Mouse (Mus musculus) right cerebral cortex, adult 18-20 months (tissue): ENCODE measurements at regions not wholly inside any gene's neighbourhood (a gene's known extent, or its start where the extent isn't known, plus 50 kb on each side); places are given as distances from the start of the nearest gene placed in this dataset.

Experiments used
- DNase-seq: peaks from one replicate; pipeline ENCODE4 v3.0.0; 2022; ENCODE audit warnings: mixed read lengths

DNA sequence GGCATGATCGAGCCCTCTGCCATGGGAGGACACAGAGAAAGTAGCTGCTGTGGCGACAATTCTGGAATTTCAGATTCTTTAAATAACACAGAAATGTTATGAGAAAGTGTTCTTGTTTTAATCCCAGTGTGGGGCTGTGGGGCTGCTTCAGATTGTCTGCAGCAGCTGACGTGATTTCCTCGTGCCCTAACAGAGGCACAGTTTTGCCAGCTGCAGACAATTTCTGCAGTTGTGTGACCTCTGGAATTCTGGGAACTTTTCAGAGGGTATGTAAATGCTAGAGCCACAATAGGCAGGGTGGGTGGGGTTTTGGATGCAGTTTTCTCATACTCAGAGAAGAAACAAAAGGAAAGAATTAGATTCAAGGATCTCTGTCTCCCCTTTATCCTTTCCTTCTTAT, 57.4 kb upstream of the Hes1 start:
- no peak for DNase-seq

DNA sequence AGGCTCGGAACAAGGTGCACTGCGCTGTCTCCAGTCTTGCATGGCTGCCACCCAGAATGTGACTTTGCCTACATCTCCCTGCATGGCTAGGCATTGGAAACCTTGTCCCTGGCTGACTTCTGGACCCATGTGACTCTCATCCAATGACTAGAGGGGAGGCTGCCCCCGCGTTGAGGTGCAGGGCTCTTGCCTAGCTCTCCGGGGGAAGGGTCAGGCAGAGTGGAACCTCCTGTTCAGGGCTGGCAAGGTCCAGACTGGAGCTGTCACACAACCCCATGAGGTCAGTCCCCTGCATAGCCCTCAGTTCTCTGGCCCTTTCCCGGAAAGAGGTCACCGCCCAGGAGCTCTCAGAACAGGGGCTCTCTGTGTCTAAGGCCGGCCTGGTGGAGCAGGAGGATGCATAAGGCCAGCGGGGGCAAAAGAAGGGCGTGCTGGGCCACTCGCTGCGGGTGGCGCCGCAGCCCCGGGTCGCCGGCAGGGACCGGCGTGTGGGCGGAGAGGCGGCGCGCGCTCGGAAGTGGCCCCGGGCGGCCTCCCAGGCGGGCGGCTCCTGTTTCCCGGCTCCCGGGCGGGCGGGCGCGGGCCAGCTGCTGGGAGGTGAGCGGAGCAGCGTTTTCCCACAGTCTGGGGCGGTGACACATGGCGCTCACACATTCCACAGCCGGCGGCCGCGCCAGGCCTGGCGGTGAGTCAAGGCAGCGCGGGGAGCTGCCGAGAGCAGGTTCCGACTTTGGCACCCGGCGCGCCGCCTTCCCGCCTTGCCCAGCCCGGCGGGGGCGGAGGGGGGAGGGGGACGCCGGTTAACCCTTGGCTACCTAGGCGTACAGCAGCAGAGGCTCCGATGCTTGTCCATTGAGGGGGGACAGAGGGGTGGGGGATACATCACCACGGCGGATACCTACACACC, 55.5 kb upstream of the Hes1 start:
- DNase-seq: peak; percentile 90

DNA sequence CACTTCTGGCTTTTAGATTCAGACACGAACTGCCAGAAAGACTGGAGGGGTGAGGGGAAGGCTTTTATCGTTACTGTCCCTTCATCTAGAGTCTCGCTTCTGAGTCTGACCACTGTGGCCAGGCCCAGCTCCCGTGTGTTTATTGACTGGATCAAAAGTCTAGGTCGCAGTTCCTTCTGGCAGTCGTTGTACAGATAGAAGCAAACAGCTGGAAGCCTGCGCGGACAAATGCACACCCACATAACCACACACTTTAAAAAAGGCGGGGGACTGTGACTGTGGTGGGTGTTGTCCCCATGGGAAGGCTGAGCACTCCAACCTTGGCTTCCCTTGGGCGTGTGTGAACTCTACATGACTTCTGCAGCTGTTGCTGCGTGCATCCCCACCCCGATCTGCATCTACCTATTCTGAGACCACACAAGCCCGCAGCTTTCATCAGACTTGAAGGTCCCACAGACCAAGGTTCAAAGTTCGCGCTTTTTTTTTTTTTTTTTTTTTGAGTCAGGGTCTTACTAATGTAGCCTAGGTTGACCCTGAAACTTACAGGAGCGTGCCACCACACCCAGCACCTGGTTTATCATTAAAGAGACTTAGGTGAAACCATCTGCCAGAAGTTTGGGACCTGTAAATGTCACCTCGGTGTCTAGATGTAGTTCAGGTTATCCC, 54.5 kb upstream of the Hes1 start:
- no peak for DNase-seq

DNA sequence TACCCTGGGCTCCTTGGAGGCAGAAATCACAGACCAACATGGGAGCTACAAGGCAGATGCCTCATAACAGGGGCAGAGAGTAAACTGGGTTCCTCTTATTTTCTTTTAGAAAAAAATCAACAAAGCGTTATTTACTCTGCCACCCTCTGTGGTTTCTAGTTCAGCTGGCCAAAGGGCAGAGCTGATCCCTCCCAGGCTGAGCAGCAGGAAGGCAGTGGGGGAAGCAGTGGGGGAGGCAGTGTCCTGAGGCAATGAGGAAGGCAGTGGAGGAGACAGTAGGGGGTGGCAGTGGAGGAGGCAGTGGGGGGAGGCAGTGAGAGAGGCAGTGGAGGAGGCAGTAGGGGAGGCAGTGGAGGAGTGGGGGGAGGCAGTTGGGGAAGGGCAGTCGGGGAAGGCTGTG, 51.1 kb upstream of the Hes1 start:
- DNase-seq: no peak

DNA sequence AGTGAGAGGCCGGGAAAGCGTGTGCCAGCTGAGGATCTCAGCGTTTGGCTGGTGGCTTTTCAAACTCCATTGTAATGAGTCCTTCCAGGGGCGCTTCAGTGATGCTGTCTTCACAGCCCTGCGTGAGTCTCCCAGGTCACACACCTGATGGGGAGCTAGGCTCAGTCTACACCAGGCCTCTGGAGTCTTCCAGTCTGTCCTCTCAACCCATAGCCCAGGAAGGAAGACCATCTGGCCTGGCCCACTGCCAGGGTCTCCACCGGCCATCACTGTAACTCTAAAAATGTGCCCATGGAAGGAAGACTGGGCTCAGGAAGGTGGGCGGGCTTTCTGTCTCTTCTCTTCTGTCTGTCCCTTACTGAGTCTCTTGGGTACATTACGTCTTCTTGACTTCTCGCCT, 50.2 kb upstream of the Hes1 start:
- no peak for DNase-seq
